Mouse (Mus musculus) erythroblast, embryonic 14.5 days (primary cell): Measurements from ENCODE around the gene Fank1. TPM values are rescaled to one million over a fixed set of nuclear protein-coding genes. Genes with fewer than 3 reads are reported as not detected.
"Not testable (repeated sequence)": the region's sequence is repeated elsewhere in the genome, so short reads cannot be mapped to it uniquely, and the experiment has no call there.

Source experiments
- H3K27me3 ChIP-seq: 2 replicates; pipeline ENCODE4 v1.6.1; 2012; ENCODE audit warnings: inconsistent platforms; ENCODE audit not compliant: control insufficient read depth
- H3K36me3 ChIP-seq: 2 replicates; pipeline ENCODE4 v1.6.1; 2012; ENCODE audit warnings: mild to moderate bottlenecking, inconsistent platforms; ENCODE audit not compliant: control insufficient read depth
- H3K4me1 ChIP-seq: 2 replicates; pipeline ENCODE4 v1.6.1; 2012; ENCODE audit warnings: inconsistent platforms; ENCODE audit not compliant: control insufficient read depth
- H3K4me3 ChIP-seq: replicated peaks from 2 replicates; pipeline ENCODE3; 2012; ENCODE audit warnings: moderate library complexity, mild to moderate bottlenecking, inconsistent platforms
- H3K9me3 ChIP-seq: 2 replicates; pipeline ENCODE4 v1.6.1; 2012; ENCODE audit warnings: low read length, inconsistent platforms, mixed read lengths; ENCODE audit not compliant: control insufficient read depth
- GATA1 ChIP-seq: IDR thresholded peaks from 2 replicates; pipeline ENCODE4 v1.6.1; 2012; ENCODE audit warnings: low read length, inconsistent platforms, mixed read lengths
- TAL1 ChIP-seq: IDR thresholded peaks from 3 replicates; pipeline ENCODE4 v1.6.1; 2012; ENCODE audit warnings: low read length, inconsistent platforms, mixed read lengths
- polyA plus RNA-seq: library from polyadenylated mRNA; stranded (reverse); fragments of >175 nt; gene quantifications from 2 replicates; pipeline ENCODE4 v1.2.3, GENCODE M21; 2012

Gene Fank1
- polyA plus RNA-seq, 1 experiment, result not detected

DNA sequence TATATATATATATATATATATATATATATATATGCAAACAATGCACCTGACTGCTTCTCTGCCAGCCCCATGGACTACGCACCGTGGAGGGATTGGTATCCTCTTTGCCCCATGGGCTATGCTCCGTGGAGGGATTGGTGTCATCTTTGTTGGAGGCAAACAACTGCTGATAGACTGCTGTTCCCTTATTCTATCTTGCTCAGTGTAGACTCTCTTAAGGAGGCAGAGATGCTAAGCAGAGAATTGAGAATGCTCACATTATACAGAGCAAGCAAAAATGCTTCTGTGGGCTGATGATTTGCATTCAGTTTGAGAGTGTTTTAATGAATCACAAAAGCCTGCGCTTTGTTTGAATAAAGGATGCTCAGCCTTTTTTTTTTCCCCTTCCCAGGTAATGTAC, 87.0 kb downstream of the Fank1 start:
- Histone ChIP-seq H3K9me3 (peaks cover 6% of the 10 kb centered on the region; the same call in 1 of the 2 replicates), H3K36me3 (no peaks in the 10 kb centered on the region), H3K4me1 (no peaks in the 10 kb centered on the region), H3K27me3 (0 out of 2 replicates have a peak, but pooled peaks cover 3% of the 10 kb centered on the region), H3K4me3 (no peak overlapping the region)
- TF ChIP-seq GATA1 (no peak), TAL1 (no peak)

- Histone ChIP-seq H3K4me3 (no peak overlapping the region), H3K4me1 (no peaks in the 10 kb centered on the region), H3K27me3 (0 out of 2 replicates have a peak, but pooled peaks cover 3% of the 10 kb centered on the region), H3K9me3 (peaks cover 6% of the 10 kb centered on the region; the same call in 1 of the 2 replicates), H3K36me3 (no peaks in the 10 kb centered on the region)
- TF ChIP-seq GATA1 (no peak), TAL1 (no peak)
Observed at GRCm38 (mm10) chr7:133870265-133870664, 93.6 kb downstream of the Fank1 start.

GRCm38 (mm10) chr7:133872701-133873100, 96.0 kb downstream of the Fank1 start:
- Histone ChIP-seq H3K4me1 (no peaks in the 10 kb centered on the region), H3K4me3 (no peak overlapping the region), H3K27me3 (no peaks in the 10 kb centered on the region), H3K36me3 (no peaks in the 10 kb centered on the region), H3K9me3 (no peaks in the 10 kb centered on the region)
- TF ChIP-seq TAL1, result no peak
- TF ChIP-seq GATA1, result no peak

DNA sequence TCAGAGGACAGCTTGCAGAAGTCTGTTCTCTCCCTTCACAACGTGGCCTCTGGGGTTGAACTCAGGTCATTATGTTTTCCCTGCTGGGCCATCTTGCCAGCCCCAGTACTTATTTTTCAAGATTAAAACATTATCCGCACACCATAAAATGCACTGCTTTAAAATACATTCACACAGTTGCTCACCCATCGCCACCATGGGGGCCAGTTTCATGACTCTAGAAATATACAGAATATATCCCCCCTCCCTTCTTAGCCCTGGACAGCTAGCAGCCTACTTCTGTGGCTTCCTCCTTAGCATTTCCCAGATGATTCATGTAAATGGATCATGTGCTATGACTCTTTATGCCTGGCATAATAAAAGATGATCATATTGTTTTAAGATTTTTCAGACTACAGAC, 99.5 kb downstream of the Fank1 start:
- Histone ChIP-seq H3K36me3 (no peaks in the 10 kb centered on the region), H3K9me3 (peaks cover 4% of the 10 kb centered on the region), H3K4me3 (no peak overlapping the region), H3K4me1 (no peaks in the 10 kb centered on the region), H3K27me3 (no peaks in the 10 kb centered on the region)
- TF ChIP-seq GATA1 (no peak), TAL1 (no peak)

DNA sequence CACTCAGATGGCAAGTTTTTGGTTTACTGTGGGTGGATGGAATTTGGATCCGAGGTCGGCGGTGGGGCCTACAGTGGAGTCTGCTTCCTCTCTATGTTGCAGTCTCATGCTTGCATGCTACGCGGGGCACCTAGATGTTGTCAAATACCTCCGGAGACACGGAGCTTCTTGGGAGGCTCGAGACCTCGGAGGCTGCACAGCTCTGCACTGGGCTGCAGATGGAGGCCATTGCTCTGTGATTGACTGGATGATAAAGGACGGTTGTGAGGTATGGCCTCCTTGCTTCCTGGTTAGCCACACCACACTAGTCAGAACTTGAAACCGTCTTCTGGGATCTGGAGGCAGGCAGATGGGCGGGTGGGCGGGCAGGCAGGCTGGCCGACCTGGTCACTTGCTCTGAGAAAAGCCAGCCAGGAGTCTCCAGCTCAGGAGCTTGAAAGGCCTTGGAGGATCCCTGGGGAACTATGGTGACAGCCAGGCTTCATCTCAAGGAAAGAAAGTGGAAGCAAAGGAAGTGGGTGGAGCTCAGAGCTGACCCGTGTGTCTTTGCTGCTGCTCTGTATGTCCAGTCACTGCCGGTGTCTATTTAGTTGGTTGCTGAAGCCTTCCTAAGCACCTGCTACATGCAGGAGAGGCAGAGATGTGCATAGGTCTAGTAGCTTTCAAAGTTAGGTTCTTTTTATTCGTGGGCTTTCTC, 100.1 kb downstream of the Fank1 start:
- no peak for TF ChIP-seq GATA1
- no peak for TF ChIP-seq TAL1
- H3K4me3 ChIP-seq, result no peak overlapping the region
- H3K36me3 ChIP-seq, result no peaks in the 10 kb centered on the region
- H3K27me3 ChIP-seq, result no peaks in the 10 kb centered on the region
- peaks cover 4% of the 10 kb centered on the region for H3K9me3 ChIP-seq
- no peaks in the 10 kb centered on the region for H3K4me1 ChIP-seq

- H3K36me3 ChIP-seq, result no peaks in the 10 kb centered on the region
- no peak for TF ChIP-seq GATA1
- TF ChIP-seq TAL1, result no peak
- H3K9me3 ChIP-seq, result peaks cover 4% of the 10 kb centered on the region
- no peaks in the 10 kb centered on the region for H3K27me3 ChIP-seq
- H3K4me1 ChIP-seq, result no peaks in the 10 kb centered on the region
- no peak overlapping the region for H3K4me3 ChIP-seq
Observed at GRCm38 (mm10) chr7:133879761-133880160, 103.1 kb downstream of the Fank1 start.

GRCm38 (mm10) chr7:133884759-133885431, 108.2 kb downstream of the Fank1 start:
- not testable (repeated sequence) for H3K4me3 ChIP-seq, H3K27me3 ChIP-seq

DNA sequence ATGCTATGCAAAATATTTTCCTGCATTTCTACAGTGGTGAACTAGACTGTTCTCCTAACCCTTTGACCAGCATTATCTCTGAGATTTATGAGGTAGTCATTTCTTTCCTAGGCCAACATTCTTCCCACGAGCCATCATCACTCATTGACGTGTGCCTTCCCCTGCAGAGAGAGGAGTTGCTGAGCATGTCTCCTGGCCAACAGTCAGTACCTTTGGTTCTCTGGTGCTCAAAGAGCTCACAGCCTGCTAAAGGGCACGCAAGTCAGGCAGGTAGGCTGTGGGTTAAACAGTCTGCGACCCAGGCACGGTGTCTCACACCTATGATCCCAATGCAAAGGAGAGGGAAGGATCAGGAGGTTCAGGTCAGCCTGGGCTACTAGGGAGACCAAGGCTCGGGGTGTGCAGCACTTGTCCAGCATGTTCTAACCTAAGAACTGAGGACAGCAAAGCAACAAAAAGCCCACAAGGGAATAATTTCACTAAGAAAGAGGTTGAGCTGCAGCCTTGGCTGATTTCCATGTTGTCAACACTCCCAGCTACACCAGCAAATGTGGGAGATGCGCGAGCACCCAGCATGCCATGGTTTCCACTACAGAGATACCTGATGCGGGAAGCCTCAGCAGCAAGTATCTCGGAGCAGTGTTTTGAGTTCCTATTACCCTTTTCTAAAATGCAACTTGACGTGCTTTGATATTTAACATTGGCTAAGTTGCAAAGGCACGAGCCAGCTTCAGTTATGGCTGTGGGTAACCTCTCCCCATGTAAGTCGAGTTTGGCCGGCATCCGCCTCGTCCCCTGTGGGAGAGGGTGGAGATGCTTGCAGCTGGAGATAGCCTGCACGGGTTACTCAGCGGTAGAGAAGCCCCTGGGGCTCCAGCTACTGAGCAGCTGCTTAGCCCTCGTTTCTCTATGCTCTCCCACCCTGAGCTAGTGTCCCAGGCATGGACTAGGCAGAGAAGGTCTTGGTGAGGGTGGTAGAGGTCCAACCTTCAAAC, 112.6 kb downstream of the Fank1 start:
- TF ChIP-seq GATA1, result no peak
- TF ChIP-seq TAL1, result no peak
- Histone ChIP-seq H3K4me1 (no peaks in the 10 kb centered on the region), H3K36me3 (no peaks in the 10 kb centered on the region), H3K4me3 (no peak overlapping the region), H3K9me3 (no peaks in the 10 kb centered on the region), H3K27me3 (no peaks in the 10 kb centered on the region)

More at GRCm38 (mm10) chr7:133884759-133885431, 108.2 kb downstream of the Fank1 start:
- not testable (repeated sequence) for H3K9me3 ChIP-seq, H3K36me3 ChIP-seq, H3K4me1 ChIP-seq

DNA sequence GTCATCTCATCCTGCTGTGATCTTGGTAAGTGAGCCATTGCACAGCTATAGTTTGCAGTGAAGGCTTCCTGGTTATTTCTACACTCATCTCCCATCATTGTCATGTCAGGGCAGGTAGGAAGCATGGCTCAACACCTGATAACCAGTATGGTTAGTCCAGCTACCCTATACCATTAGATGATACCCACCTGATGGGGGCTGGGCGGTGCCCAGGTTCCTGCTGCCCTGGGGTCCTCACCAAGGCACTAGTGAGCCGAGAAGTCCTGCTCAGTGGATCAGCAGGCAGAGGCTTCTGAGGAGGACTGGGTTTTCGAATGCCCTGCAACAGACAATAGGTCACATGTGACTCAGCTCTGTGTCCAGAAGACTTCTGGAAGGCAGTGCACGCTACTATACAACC, 113.3 kb downstream of the Fank1 start:
- no peaks in the 10 kb centered on the region for H3K27me3 ChIP-seq
- H3K4me3 ChIP-seq, result no peak overlapping the region
- TF ChIP-seq GATA1 (no peak), TAL1 (no peak)
- H3K36me3 ChIP-seq, result no peaks in the 10 kb centered on the region
- H3K4me1 ChIP-seq, result no peaks in the 10 kb centered on the region
- H3K9me3 ChIP-seq, result no peaks in the 10 kb centered on the region
